Mouse (Mus musculus) hindbrain, embryonic 13.5 days (tissue): ENCODE measurements around the gene Slitrk1. TPM values are rescaled to one million over a fixed set of nuclear protein-coding genes. Genes with fewer than 3 reads are reported as not detected.

Experiments used
- ATAC-seq: fragments of 200-750 bp; cut with Nextera tagmentation; 2 replicates; pipeline ENCODE4 v1.8.0; 2017; ENCODE audit warnings: moderate TSS enrichment; ENCODE audit not compliant: low FRiP score
- H3K27ac ChIP-seq: fragments of 300-500 bp; sonication (generic); 2 replicates; pipeline ENCODE4 v1.5.1; 2015; ENCODE audit warnings: inconsistent platforms, mild to moderate bottlenecking, moderate library complexity
- H3K27me3 ChIP-seq: fragments of 300-500 bp; sonication (generic); 2 replicates; pipeline ENCODE4 v1.6.1; 2015; ENCODE audit warnings: mild to moderate bottlenecking, inconsistent platforms
- H3K36me3 ChIP-seq: fragments of 300-500 bp; sonication (generic); 2 replicates; pipeline ENCODE4 v1.6.1; 2015; ENCODE audit warnings: mild to moderate bottlenecking, inconsistent platforms
- H3K4me1 ChIP-seq: fragments of 300-500 bp; sonication (generic); replicated peaks from 2 replicates; pipeline ENCODE4 v1.6.1; 2015; ENCODE audit warnings: inconsistent platforms
- H3K4me2 ChIP-seq: fragments of 300-500 bp; sonication (generic); 2 replicates; pipeline ENCODE4 v1.6.1; 2015; ENCODE audit warnings: inconsistent platforms, mild to moderate bottlenecking, moderate library complexity
- H3K4me3 ChIP-seq: fragments of 300-500 bp; sonication (generic); 2 replicates; pipeline ENCODE4 v1.5.1; 2015; ENCODE audit warnings: mild to moderate bottlenecking, inconsistent platforms
- H3K9ac ChIP-seq: fragments of 300-500 bp; sonication (generic); 2 replicates; pipeline ENCODE4 v1.6.1; 2015; ENCODE audit warnings: mild to moderate bottlenecking, inconsistent platforms
- H3K9me3 ChIP-seq: fragments of 300-500 bp; sonication (generic); 2 replicates; pipeline ENCODE4 v1.6.1; 2016; ENCODE audit warnings: inconsistent platforms
- WGBS: fragments of 180-500 bp; shearing (Covaris S2); methylation state at CpG from one replicate; pipeline ENCODE4 v1.1.7; 2015; 5-methylcytosine and 5-hydroxymethylcytosine counted together
- polyA plus RNA-seq: library from polyadenylated mRNA; unstranded; fragments of >200 nt; fragmentation: Nextera tagmentation; extraction: Ambion mirVana; gene quantifications from 2 replicates; pipeline ENCODE4 v1.2.1, GENCODE M21; 2015

Gene Slitrk1
- 29.9 and 30.2 TPM in 2 replicates for polyA plus RNA-seq

- peak within 1 kb of the TSS; percentile 95 for H3K4me2 ChIP-seq
- no peaks in the 10 kb centered on the region for H3K27me3 ChIP-seq
- H3K27ac ChIP-seq = peak within 1 kb of the TSS; percentile 94
- peak within 1 kb of the TSS; percentile 72 for H3K4me3 ChIP-seq
- peak within 1 kb of the TSS; percentile 84 for H3K9ac ChIP-seq
- peaks cover 26% of the 10 kb centered on the region for H3K4me1 ChIP-seq
- 1% methylated on average over 25 of the region's 25 CpGs for WGBS
- H3K36me3 ChIP-seq = no peaks in the 10 kb centered on the region
- H3K9me3 ChIP-seq = no peaks in the 10 kb centered on the region
- peak; percentile 87 for ATAC-seq
These were observed at the start of gene Slitrk1 for GRCm38 (mm10) chr14:108913714-108914263. Slitrk1 (minus strand) TSS chr14:108914158.

- WGBS = 66% methylated on average over 1 of the region's 1 CpGs
- ATAC-seq = no peak
- Histone ChIP-seq H3K4me2 (no peak overlapping the region), H3K27ac (no peak overlapping the region), H3K4me3 (no peak overlapping the region), H3K9me3 (no peaks in the 10 kb centered on the region), H3K9ac (no peak overlapping the region), H3K36me3 (no peaks in the 10 kb centered on the region), H3K4me1 (no peaks in the 10 kb centered on the region), H3K27me3 (no peaks in the 10 kb centered on the region)
These were observed 21.8 kb upstream of the Slitrk1 start for GRCm38 (mm10) chr14:108935777-108936176.

- Histone ChIP-seq H3K4me1 (peaks cover 21% of the 10 kb centered on the region), H3K4me2 (peak overlapping the region; percentile 95), H3K9ac (peak overlapping the region; percentile 84), H3K9me3 (no peaks in the 10 kb centered on the region), H3K27me3 (no peaks in the 10 kb centered on the region), H3K36me3 (no peaks in the 10 kb centered on the region), H3K4me3 (peak overlapping the region; percentile 72), H3K27ac (peak overlapping the region; percentile 94)
- 6% methylated on average over 16 of the region's 16 CpGs for WGBS
- no peak for ATAC-seq
These were observed 378 bp upstream of the Slitrk1 start for GRCm38 (mm10) chr14:108914336-108914735.

DNA sequence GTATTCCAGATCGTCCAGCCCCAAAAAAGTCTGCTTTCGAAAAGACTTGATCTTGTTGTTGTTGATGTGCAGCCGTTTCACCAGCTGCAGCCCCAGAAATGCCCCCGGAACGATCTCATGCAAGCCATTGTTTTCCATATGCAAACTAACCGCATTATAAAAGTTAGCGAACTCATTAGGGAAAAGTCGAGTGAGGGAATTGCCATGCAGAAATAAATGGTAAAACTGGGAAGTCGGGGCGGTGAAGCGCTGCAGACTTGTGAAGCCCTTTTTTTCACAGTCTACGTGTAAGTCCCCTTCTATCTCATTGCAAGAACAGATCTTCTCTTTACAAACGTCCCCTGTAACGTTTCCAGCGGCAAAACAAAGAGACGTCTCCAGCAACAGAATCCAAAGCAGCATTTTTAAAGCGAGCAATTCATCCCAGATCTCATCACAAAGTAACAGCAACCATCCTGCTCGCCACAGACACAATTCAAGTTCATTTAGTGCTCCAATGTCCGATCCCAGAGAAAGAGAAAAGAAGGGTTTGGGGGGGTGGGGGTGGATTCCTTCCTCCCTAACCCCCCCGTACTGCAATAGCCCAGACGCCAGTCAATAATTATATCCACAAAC lies 975 bp downstream of the Slitrk1 start:
- WGBS = under 1% methylated on average over 21 of the region's 21 CpGs
- peaks cover 26% of the 10 kb centered on the region for H3K4me1 ChIP-seq
- peak overlapping the region; percentile 72 for H3K4me3 ChIP-seq
- H3K36me3 ChIP-seq = no peaks in the 10 kb centered on the region
- peak overlapping the region; percentile 95 for H3K4me2 ChIP-seq
- peak overlapping the region; percentile 94 for H3K27ac ChIP-seq
- H3K9ac ChIP-seq = peak overlapping the region; percentile 84
- no peaks in the 10 kb centered on the region for H3K27me3 ChIP-seq
- no peak for ATAC-seq
- no peaks in the 10 kb centered on the region for H3K9me3 ChIP-seq

DNA sequence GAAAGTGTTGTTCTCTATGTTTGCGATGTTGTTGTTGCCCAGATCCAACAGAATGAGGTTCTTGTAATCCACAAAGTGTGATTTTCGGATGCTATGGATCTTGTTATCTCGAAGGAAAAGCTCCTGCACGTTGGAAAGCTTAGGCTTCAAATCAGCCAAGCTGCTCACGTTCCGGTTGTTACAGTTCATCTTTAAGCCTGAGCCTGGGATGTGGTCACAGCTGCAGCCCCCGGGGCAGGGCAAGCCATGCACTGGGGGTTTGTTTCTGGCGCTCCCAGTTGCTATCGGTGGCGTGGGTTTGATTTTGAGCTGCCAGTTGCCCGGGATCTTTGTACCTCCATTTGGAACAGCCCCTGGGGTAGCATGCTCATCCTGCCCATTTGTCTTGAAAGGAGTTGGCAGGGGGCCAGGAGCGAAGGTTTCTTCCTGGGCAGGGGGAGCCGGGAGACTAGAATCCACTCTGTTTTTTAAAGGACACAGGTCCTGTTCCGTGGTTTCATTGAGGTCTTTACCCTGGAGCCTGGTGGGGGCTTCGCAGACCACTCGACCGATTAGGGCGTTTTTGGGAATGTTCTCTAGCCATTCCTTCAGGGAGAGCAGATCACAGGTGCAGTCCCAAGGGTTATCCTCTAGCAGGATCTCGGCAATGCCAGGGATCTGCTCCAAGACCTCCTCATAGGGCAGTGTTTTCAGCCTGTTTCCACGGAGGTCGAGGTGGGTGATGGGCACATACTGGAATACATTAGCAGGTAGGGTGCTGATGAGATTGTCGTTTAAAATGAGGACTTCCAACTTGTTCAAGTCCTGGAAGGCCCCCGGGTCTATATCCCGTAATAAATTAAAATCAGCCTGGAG lies 1.7 kb downstream of the Slitrk1 start:
- no peaks in the 10 kb centered on the region for H3K27me3 ChIP-seq
- peak overlapping the region; percentile 84 for H3K9ac ChIP-seq
- H3K4me1 ChIP-seq = peaks cover 26% of the 10 kb centered on the region
- ATAC-seq = peak; percentile 44
- no peaks in the 10 kb centered on the region for H3K9me3 ChIP-seq
- H3K27ac ChIP-seq = peak overlapping the region; percentile 94
- H3K36me3 ChIP-seq = no peaks in the 10 kb centered on the region
- peak overlapping the region; percentile 72 for H3K4me3 ChIP-seq
- H3K4me2 ChIP-seq = peak overlapping the region; percentile 95
- 1% methylated on average over 24 of the region's 24 CpGs for WGBS

GRCm38 (mm10) chr14:108911138-108911841 lies 2.7 kb downstream of the Slitrk1 start:
- Histone ChIP-seq H3K4me2 (peak overlapping the region; percentile 95), H3K9me3 (no peaks in the 10 kb centered on the region), H3K4me1 (peaks cover 26% of the 10 kb centered on the region), H3K27ac (peak overlapping the region; percentile 94), H3K27me3 (no peaks in the 10 kb centered on the region), H3K36me3 (no peaks in the 10 kb centered on the region), H3K9ac (peak overlapping the region; percentile 84), H3K4me3 (peak overlapping the region; percentile 72)
- WGBS = 1% methylated on average over 24 of the region's 24 CpGs
- peak; percentile 29 for ATAC-seq

GRCm38 (mm10) chr14:108910449-108911137 lies 3.4 kb downstream of the Slitrk1 start:
- no peaks in the 10 kb centered on the region for H3K27me3 ChIP-seq
- H3K36me3 ChIP-seq = no peaks in the 10 kb centered on the region
- peak overlapping the region; percentile 94 for H3K27ac ChIP-seq
- WGBS = 1% methylated on average over 19 of the region's 19 CpGs
- H3K4me2 ChIP-seq = peak overlapping the region; percentile 95
- peak overlapping the region; percentile 72 for H3K4me3 ChIP-seq
- H3K4me1 ChIP-seq = peaks cover 26% of the 10 kb centered on the region
- peak overlapping the region; percentile 84 for H3K9ac ChIP-seq
- H3K9me3 ChIP-seq = no peaks in the 10 kb centered on the region
- ATAC-seq = peak; percentile 12; the same call in 1 of the 2 replicates

- Histone ChIP-seq H3K4me3 (peak overlapping the region; percentile 72), H3K4me2 (peak overlapping the region; percentile 95), H3K36me3 (no peaks in the 10 kb centered on the region), H3K27ac (peak overlapping the region; percentile 66), H3K27me3 (no peaks in the 10 kb centered on the region), H3K9ac (peak overlapping the region; percentile 66), H3K4me1 (peaks cover 26% of the 10 kb centered on the region), H3K9me3 (no peaks in the 10 kb centered on the region)
- ATAC-seq = 0 out of 2 replicates have a peak, but pooled peaks have one; percentile 22
- WGBS = 10% methylated on average over 6 of the region's 6 CpGs
These were observed 4.5 kb downstream of the Slitrk1 start for GRCm38 (mm10) chr14:108909336-108909953.

DNA sequence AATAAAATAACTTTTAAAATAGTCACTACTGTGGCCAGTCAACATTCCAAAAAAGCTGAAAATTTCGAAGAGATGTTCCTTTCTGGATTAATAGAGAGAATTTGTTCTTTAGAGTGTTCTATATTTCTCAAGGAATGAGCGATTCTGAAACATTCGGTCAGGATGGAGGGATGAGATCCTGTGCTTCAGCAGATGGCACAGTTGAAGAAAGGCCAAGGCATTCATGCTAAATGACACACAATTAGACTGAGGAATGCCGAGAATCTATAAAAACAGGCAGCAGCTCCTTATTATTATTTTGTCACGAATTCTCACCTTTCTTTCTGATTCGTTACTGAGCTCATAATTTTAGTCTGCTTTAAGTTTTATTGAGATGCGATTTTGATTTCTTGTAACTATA lies 15.4 kb downstream of the Slitrk1 start:
- Histone ChIP-seq H3K27me3 (no peaks in the 10 kb centered on the region), H3K4me3 (no peak overlapping the region), H3K9me3 (no peaks in the 10 kb centered on the region), H3K4me1 (peaks cover 3% of the 10 kb centered on the region), H3K27ac (no peak overlapping the region), H3K4me2 (no peak overlapping the region), H3K9ac (no peak overlapping the region), H3K36me3 (no peaks in the 10 kb centered on the region)
- no peak for ATAC-seq
- WGBS = 84% methylated on average over 7 of the region's 7 CpGs

- Histone ChIP-seq H3K27ac (no peak overlapping the region), H3K9ac (no peak overlapping the region), H3K27me3 (no peaks in the 10 kb centered on the region), H3K36me3 (no peaks in the 10 kb centered on the region), H3K4me2 (no peak overlapping the region), H3K4me1 (peaks cover 3% of the 10 kb centered on the region), H3K4me3 (no peak overlapping the region), H3K9me3 (no peaks in the 10 kb centered on the region)
- WGBS = 52% methylated on average over 2 of the region's 2 CpGs
- ATAC-seq = no peak
These were observed 18.5 kb downstream of the Slitrk1 start for GRCm38 (mm10) chr14:108895456-108895855.

- Histone ChIP-seq H3K4me2 (no peak overlapping the region), H3K4me3 (no peak overlapping the region)
These were observed 46.1 kb downstream of the Slitrk1 start for GRCm38 (mm10) chr14:108867816-108868215.

More at GRCm38 (mm10) chr14:108867816-108868215, 46.1 kb downstream of the Slitrk1 start:
- Histone ChIP-seq H3K4me1 (no peaks in the 10 kb centered on the region), H3K9me3 (no peaks in the 10 kb centered on the region), H3K36me3 (no peaks in the 10 kb centered on the region), H3K9ac (no peak overlapping the region), H3K27ac (no peak overlapping the region), H3K27me3 (no peaks in the 10 kb centered on the region)
- ATAC-seq = no peak
